Mouse (Mus musculus): ENCODE data around the gene Klc4.

DNA sequence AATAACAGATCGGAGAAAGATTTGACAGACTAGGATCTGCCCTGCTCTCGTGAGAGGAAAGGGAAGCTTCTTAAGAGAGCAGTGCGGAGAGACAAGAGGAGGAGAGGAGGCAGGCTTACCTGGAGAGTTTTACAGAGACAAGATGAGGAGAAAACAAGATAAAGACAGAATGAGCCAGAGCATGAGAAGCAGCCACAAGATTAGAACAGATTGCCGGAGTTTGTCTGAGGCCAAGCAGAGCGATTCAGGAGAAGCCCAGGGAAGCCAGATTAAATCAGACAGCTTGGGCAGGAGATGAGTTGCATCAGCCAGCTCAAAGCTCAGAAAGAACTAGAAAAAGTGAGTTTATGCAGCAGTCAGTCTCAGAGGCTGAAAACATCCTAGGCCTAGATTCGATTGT is 56.9 kb downstream of the Klc4 start:
- TF ChIP-seq POLR2A (IDR thresholded peaks at IDR 0.05; ENCODE audit: low read depth, low read length) (no peak), CTCF (IDR thresholded peaks at IDR 0.05; ENCODE audit: extremely low read depth, insufficient read length, insufficient replicate concordance, low read depth, low read length) (no peak)
